Mouse (Mus musculus): ENCODE results near the gene Tlk2. TPM values are rescaled to one million over a fixed set of nuclear protein-coding genes. Genes with fewer than 3 reads are reported as not detected.

Gene Tlk2
- total RNA-seq, 2 experiments from 2014 or later, result 52.8 to 67.7 TPM

GRCm38 (mm10) chr11:105246369-105246768, 67.8 kb downstream of the Tlk2 start:
- intact Hi-C loops (cut with DNase I), result no loop called here
- no peak for DNase-seq (ENCODE audit: low spot score in 2 of 2)

DNA sequence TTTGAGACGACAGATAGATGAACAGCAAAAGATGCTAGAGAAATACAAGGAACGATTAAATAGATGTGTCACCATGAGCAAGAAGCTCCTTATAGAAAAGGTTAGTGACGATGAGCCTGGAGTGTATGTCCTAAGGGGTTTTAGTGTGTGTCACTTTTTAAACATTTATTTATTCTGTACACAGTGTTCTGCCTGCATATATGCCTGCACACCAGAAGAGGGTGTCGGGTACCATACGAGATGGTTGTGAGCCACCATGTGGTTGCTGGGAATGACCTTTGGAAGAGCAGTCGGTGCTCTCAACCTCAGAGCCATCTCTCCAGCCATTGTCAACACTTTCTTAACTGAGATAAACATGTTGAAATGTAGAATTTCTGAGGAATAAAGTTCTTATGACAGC, 68.2 kb downstream of the Tlk2 start:
- intact Hi-C loops (cut with DNase I), result no loop called here
- DNase-seq (ENCODE audit: low spot score in 2 of 2), result no peak

DNA sequence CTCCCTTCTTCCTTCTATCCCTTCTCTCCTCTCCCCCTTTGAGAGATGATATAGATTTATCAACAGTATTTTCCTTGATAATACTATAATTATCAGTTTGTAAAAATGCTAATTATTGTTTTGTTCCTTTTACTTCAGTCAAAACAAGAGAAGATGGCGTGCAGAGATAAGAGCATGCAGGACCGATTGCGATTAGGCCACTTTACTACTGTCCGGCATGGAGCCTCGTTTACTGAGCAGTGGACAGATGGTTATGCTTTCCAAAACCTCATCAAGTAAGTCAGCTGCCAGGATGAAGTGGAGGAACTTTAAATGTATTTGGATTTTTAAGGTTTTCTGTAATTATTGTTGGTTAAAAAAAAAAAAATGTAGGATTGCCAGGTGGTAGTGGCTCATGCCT, 68.7 kb downstream of the Tlk2 start:
- no peak for DNase-seq (ENCODE audit: low spot score in 2 of 2)
- intact Hi-C loops (cut with DNase I), result no loop called here

DNA sequence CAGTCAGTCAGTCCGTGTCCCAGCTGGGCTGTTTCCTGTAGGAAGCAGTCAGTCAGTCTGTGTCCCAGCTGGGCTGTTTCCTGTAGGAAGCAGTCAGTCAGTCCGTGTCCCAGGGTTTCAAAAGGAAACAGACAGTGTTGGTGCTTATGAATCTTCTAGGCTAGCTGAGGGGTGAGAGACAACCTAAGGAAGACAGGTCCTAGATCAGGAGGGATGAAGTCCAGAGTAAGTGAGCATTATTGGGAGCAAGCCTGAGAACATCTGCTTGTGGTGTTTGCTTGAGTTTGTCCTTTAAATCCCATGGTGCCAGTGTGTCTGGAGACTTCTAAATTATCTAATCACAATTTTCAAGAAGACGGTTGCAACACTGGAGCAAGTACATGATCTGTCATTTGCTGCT, 81.1 kb downstream of the Tlk2 start:
- intact Hi-C loops (cut with DNase I), result loop anchor here (10.0 kb wide), 1 partner anchor 645 kb away; no protein-coding TSS in a partner anchor
- no peak for DNase-seq (ENCODE audit: low spot score in 2 of 2)

- intact Hi-C loops (cut with DNase I), result loop anchor here (10.0 kb wide), 1 partner anchor 644 kb away; no protein-coding TSS in a partner anchor
- no peak for DNase-seq (ENCODE audit: low spot score in 2 of 2)
Observed at GRCm38 (mm10) chr11:105261116-105261515, 82.5 kb downstream of the Tlk2 start.

GRCm38 (mm10) chr11:105261601-105262351, 83.2 kb downstream of the Tlk2 start:
- no peak for DNase-seq (ENCODE audit: low spot score in 2 of 2)
- intact Hi-C loops (cut with DNase I), result loop anchor here (10.0 kb wide), 1 partner anchor 643 kb away; no protein-coding TSS in a partner anchor

GRCm38 (mm10) chr11:105264506-105264905, 85.9 kb downstream of the Tlk2 start:
- intact Hi-C loops (cut with DNase I), result loop anchor here (10.0 kb wide), 1 partner anchor 640 kb away; no protein-coding TSS in a partner anchor

DNA sequence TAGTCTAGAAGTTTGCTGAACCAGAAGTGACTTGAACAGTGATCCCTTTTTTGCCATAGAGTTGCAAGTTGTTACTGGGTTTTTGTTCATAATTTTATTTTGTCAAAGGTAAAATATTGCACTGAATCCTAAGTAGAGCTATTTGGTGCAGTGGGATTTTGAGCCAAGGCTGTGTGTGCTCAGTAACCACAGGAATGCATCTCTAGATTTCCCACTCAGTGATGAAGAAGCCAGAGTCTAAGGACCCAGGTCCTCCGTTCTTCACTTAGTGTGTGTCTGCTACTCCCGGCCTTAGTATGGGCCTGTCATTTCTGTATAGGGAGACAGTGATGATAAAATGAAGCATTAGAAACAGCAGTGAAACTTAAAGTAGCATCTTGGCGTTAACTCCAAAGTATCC, 86.4 kb downstream of the Tlk2 start:
- no peak for DNase-seq (ENCODE audit: low spot score in 2 of 2)
- intact Hi-C loops (cut with DNase I), result loop anchor here (10.0 kb wide), 1 partner anchor 640 kb away; no protein-coding TSS in a partner anchor

More at GRCm38 (mm10) chr11:105264506-105264905, 85.9 kb downstream of the Tlk2 start:
- no peak for DNase-seq (ENCODE audit: low spot score in 2 of 2)

DNA sequence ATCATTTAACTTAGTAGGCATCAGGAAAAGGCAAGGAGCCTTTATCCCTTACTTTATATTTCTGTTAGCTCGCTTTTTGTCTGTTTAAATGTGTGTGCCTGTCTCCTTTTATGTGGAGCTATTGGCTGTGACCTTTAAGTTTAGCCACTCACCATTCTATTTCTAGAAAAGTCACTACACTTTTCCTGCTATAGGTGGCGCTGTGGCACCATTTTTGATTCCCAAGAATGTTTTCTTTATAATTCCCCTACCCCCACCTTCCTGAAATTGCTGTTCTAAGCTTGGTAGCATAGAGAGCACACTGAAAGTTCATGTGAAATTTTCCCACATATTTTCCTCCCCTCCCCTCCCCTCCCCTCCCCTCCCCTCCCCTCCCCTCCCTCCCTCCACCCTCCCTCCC, 91.5 kb downstream of the Tlk2 start:
- intact Hi-C loops (cut with DNase I), result no loop called here
- DNase-seq (ENCODE audit: low spot score in 2 of 2), result peak in 1 of 2 experiments; percentile 43

DNA sequence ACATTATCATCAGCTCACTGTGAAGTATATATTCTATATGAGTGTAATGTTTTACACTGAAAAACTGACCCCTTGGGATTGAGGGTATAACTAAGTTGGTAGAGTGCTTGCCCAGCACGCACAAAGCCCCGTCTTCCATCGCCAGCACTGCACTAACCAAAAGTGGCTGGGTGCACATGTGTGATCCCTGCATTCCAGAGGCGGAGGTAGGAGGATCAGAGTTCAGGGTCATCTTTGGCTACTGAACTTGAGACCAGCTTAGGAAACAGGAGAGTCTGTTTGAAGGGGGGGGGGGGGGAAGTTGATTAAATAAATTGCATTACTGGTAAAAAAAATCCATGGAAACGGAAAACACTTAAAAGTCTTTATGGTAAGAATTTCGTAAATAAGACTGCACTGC, 101.8 kb downstream of the Tlk2 start:
- intact Hi-C loops (cut with DNase I), result no loop called here
- no peak for DNase-seq (ENCODE audit: low spot score in 2 of 2)

- intact Hi-C loops (cut with DNase I), result no loop called here
- no peak for DNase-seq (ENCODE audit: low spot score in 2 of 2)
Observed at GRCm38 (mm10) chr11:105281291-105281690, 102.7 kb downstream of the Tlk2 start.

DNA sequence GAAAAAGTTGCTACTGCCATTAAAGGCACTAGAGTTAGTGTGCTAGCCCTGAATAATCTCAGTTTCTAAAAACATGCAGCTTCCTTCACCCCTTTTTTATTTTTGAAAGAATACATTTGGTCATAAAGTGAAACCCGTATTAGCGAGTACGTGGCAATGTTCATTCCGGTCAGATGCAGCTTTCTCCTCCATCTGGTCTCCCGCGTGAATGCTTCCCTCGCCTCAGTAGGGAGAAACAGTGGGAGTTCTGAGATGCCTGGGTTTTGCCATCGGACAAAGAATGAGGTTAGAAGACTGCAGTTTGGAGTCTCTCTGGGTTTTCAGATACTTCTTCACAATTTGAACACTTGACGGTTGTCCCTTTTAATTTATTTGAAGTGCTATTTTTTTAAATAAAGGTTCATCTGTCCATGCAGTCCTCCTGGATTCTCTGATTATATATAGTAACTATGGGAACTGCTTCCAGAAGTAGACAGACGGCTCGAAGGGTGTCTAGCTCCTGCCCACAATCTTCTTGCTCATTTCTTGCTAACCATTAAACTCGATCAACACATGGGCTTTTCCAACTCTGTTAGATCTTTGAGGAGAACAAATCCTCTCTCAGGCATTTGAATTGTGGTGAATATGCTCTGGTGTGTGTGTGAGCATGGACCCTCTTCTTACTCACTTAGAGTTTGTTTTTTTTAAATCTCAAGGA, 103.3 kb downstream of the Tlk2 start:
- intact Hi-C loops (cut with DNase I), result no loop called here
- DNase-seq (ENCODE audit: low spot score in 2 of 2), result peak; percentile 19 to 25

- no peak for DNase-seq (ENCODE audit: low spot score in 2 of 2)
- intact Hi-C loops (cut with DNase I), result no loop called here
Observed at GRCm38 (mm10) chr11:105282460-105282859, 103.9 kb downstream of the Tlk2 start.

GRCm38 (mm10) chr11:105283016-105283415, 104.4 kb downstream of the Tlk2 start:
- intact Hi-C loops (cut with DNase I), result no loop called here
- DNase-seq (ENCODE audit: low spot score in 2 of 2), result no peak

- DNase-seq (ENCODE audit: low spot score in 2 of 2), result no peak
- intact Hi-C loops (cut with DNase I), result no loop called here
Observed at GRCm38 (mm10) chr11:105285720-105286119, 107.1 kb downstream of the Tlk2 start.

DNA sequence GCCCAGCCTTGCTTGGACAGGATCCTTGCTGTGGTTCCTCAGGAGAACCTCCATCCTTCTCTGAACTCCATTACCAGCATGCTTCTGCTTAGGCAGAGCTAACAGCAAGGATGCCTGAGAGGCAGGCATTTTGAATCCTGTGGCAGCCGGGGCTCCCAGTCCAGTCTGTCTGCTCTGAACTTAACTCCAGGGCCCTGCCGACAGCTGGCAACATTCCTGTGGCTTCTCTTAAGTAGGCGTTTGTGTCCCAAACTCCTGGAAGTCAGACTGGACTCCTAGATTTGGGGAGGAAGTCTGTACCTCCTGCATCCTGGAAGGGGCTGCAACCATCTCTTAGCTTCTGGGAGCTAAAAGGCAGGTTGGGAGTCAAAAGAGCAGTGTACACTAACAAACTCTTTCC, 110.8 kb downstream of the Tlk2 start:
- intact Hi-C loops (cut with DNase I), result no loop called here
- DNase-seq (ENCODE audit: low spot score in 2 of 2), result no peak

- intact Hi-C loops (cut with DNase I), result no loop called here
- no peak for DNase-seq (ENCODE audit: low spot score in 2 of 2)
Observed at GRCm38 (mm10) chr11:105291681-105292123, 113.1 kb downstream of the Tlk2 start.

DNA sequence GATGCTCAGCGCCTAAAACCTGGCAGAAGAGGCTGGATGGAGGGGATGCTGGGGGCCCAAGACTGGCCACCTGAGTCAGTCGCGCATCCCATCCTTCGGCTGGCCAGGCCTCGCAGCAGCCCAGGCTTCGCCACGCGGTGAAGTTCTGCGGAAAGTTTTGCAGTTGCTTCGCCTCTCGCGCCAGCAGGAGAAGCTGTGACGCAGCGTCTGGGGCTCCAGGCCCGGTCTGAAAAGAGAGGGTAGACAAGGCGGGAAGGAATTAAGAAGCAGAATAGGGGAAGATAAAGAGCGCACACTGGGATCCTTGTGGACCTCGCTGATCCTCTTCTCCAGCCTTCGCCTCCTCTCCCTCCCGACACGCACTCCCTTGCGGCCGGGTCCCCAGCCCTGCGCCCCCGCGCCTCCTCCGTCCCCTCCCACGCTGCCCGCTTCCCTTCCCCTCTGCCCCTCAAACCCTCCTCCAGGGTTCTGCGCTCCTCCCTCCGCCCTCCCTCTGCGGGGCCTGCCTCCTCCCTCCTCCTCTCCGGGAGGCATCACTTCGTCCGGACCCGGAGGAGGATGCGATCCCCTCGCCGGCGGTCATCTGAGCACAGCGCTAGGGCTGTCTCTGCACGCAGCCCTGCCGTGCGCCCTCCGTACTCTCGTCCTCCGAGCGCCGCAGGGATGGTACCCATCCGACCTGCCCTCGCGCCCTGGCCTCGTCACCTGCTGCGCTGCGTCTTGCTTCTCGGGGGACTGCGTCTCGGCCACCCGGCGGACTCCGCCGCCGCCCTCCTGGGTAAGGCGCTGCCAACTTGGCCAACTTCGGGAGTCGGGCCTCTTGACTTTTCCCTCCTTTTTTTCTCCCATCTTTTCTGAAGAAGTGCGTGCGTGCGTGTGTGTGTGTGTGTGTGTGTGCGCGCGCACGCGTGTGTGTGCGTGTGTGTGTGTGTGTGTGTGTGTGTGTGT, 113.8 kb downstream of the Tlk2 start, which contains the start of gene Mrc2:
Mrc2 (plus strand) TSS at position 520 of the 948 bp plus-strand sequence.
- peak in 1 of 2 experiments; percentile 34 for DNase-seq (ENCODE audit: low spot score in 2 of 2)

GRCm38 (mm10) chr11:105293101-105293581, 114.5 kb downstream of the Tlk2 start:
- intact Hi-C loops (cut with DNase I), result no loop called here
- DNase-seq (ENCODE audit: low spot score in 2 of 2), result no peak

More for the DNA sequence above, 113.8 kb downstream of the Tlk2 start, which contains the start of gene Mrc2:
- intact Hi-C loops (cut with DNase I), result no loop called here

Measured in left cerebral cortex, postnatal 36 days (tissue).